Mouse (Mus musculus) limb, embryonic 12.5 days (tissue): ENCODE results near the gene Cytl1. TPM values are rescaled to one million over a fixed set of nuclear protein-coding genes. Genes with fewer than 3 reads are reported as not detected.
A peak's percentile ranks its signal among the peaks of the same experiment; 100 is the strongest.

Experiments
- ATAC-seq: fragments of 200-750 bp; cut with Nextera tagmentation; 2 replicates; pipeline ENCODE4 v1.8.0; 2017; ENCODE audit warnings: low read depth, moderate TSS enrichment; ENCODE audit not compliant: insufficient number of reproducible peaks, insufficient read depth, low FRiP score, low TSS enrichment
- H3K27ac ChIP-seq: fragments of 300-500 bp; sonication (generic); 2 replicates; pipeline ENCODE4 v1.5.1; 2016; ENCODE audit warnings: mild to moderate bottlenecking, moderate library complexity
- H3K27me3 ChIP-seq: fragments of 300-500 bp; sonication (generic); 2 replicates; pipeline ENCODE4 v1.6.1; 2016; ENCODE audit warnings: mild to moderate bottlenecking, moderate library complexity
- H3K36me3 ChIP-seq: fragments of 300-500 bp; sonication (generic); 2 replicates; pipeline ENCODE4 v1.6.1; 2016; ENCODE audit warnings: mild to moderate bottlenecking, moderate library complexity
- H3K4me1 ChIP-seq: fragments of 300-500 bp; sonication (generic); replicated peaks from 2 replicates; pipeline ENCODE4 v1.6.1; 2016
- H3K4me2 ChIP-seq: fragments of 300-500 bp; sonication (generic); 2 replicates; pipeline ENCODE4 v1.6.1; 2016; ENCODE audit warnings: mild to moderate bottlenecking, moderate library complexity
- H3K4me3 ChIP-seq: fragments of 300-500 bp; sonication (generic); replicated peaks from 2 replicates; pipeline ENCODE4 v1.5.1; 2016; ENCODE audit warnings: mild to moderate bottlenecking
- H3K9ac ChIP-seq: fragments of 300-500 bp; sonication (generic); replicated peaks from 2 replicates; pipeline ENCODE4 v1.6.1; 2016; ENCODE audit warnings: mild to moderate bottlenecking, moderate library complexity
- H3K9me3 ChIP-seq: fragments of 300-500 bp; sonication (generic); 2 replicates; pipeline ENCODE4 v1.6.1; 2016; ENCODE audit warnings: mild to moderate bottlenecking, moderate library complexity
- WGBS: fragments of 180-500 bp; shearing (Covaris S2); methylation state at CpG from one replicate; pipeline ENCODE4 v1.1.7; 2016; 5-methylcytosine and 5-hydroxymethylcytosine counted together
- polyA plus RNA-seq: library from polyadenylated mRNA; unstranded; fragments of >200 nt; fragmentation: Nextera tagmentation; extraction: Ambion mirVana; gene quantifications from 2 replicates; pipeline ENCODE4 v1.2.1, GENCODE M21; 2016

Cytl1 gene
- polyA plus RNA-seq, 1 experiment from 2014 or later: 7.9 TPM

DNA sequence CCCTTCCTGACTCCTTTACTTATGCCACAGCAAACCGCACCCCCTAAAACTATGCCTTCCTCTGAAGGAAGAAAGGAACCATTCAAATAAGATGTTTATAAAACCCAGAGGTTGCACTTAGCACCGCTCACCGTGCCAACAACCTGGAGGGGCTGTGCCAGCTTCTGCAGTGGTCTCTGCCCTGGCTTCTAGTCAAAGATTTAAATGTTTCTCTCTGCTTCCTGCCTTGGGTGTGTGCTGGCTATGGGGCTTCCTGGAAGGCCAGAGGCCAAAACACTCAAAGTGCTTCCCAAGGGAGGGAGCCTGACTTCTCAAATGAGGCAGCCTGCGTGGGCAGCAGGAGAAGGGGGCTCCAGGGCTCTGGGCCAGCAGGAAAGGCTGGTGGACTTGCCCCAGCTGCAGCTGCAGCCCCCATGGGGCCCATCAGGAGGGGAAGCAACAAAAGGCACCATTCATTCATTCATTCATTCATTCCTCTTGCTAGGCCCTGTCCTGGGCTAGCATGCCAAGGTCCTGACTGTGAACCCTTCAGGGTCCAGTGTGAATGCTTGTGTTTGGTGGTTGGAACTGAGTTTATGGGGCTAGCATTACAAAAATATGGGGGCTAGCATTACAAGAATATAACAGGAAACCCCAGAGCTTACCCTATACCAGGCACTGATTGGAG, 10.0 kb upstream of the Cytl1 start:
- no peak overlapping the region for H3K4me2 ChIP-seq

DNA sequence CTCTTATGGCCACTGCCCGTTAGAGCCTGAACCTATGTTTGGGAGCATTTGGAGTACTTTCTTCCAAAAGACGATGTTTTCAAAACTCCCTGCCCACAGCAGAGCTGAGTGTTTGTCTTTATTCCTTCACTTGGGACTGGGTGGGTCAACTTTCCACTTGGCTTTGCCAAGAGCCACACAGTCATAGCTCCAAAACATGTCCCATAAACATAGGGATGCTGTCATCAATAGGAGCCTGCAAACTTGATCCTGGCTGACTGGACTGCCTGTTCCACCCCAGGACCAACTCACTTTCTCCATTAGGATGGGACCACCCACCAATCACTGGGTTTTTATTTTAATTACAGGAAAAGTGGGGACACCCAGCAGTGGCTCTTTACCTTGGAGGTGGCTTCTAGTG, 4.5 kb upstream of the Cytl1 start:
- Histone ChIP-seq H3K4me1 (peaks cover 11% of the 10 kb centered on the region), H3K9me3 (no peaks in the 10 kb centered on the region), H3K36me3 (no peaks in the 10 kb centered on the region), H3K27ac (no peak overlapping the region), H3K9ac (no peak overlapping the region), H3K4me2 (no peak overlapping the region), H3K27me3 (peaks cover 11% of the 10 kb centered on the region; the same call in 1 of the 2 replicates), H3K4me3 (no peak overlapping the region)
- no peak for ATAC-seq
- 90% methylated on average over 2 of the region's 2 CpGs for WGBS

More for the DNA sequence above, 10.0 kb upstream of the Cytl1 start:
- Histone ChIP-seq H3K9ac (no peak overlapping the region), H3K27me3 (no peaks in the 10 kb centered on the region), H3K4me1 (peaks cover 30% of the 10 kb centered on the region), H3K36me3 (no peaks in the 10 kb centered on the region), H3K9me3 (no peaks in the 10 kb centered on the region; the same call in 1 of the 2 replicates), H3K27ac (peak overlapping the region; percentile 85), H3K4me3 (no peak overlapping the region)
- ATAC-seq: peak; percentile 45; the same call in 1 of the 2 replicates
- WGBS: 66% methylated on average over 4 of the region's 4 CpGs

DNA sequence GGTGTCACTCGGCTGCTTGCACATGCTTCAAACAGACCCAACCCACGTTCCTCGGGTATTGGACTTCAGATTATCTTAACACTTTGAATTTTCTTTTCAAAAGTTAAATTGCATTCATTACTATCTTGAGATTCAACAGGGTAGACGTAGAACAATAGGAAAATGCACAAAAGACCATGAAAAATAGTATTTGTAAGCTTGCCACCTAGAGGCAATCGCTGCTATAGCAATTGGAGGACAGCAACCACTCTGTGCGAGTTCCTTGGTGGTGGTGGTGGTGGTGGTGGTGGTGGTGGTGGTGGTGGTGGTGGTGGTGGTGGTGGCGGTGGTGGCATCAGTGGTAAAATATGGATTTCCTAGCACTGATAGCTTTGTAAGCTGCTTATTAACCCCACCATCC, 894 bp downstream of the Cytl1 start:
- no peak overlapping the region for H3K9ac ChIP-seq
- H3K9me3 ChIP-seq: no peaks in the 10 kb centered on the region
- peaks cover 15% of the 10 kb centered on the region for H3K4me1 ChIP-seq
- no peak overlapping the region for H3K4me2 ChIP-seq
- ATAC-seq: no peak
- H3K36me3 ChIP-seq: no peaks in the 10 kb centered on the region
- peaks cover 41% of the 10 kb centered on the region; the same call in 1 of the 2 replicates for H3K27me3 ChIP-seq
- no peak overlapping the region for H3K4me3 ChIP-seq
- H3K27ac ChIP-seq: no peak overlapping the region
- 68% methylated on average over 7 of the region's 7 CpGs for WGBS

DNA sequence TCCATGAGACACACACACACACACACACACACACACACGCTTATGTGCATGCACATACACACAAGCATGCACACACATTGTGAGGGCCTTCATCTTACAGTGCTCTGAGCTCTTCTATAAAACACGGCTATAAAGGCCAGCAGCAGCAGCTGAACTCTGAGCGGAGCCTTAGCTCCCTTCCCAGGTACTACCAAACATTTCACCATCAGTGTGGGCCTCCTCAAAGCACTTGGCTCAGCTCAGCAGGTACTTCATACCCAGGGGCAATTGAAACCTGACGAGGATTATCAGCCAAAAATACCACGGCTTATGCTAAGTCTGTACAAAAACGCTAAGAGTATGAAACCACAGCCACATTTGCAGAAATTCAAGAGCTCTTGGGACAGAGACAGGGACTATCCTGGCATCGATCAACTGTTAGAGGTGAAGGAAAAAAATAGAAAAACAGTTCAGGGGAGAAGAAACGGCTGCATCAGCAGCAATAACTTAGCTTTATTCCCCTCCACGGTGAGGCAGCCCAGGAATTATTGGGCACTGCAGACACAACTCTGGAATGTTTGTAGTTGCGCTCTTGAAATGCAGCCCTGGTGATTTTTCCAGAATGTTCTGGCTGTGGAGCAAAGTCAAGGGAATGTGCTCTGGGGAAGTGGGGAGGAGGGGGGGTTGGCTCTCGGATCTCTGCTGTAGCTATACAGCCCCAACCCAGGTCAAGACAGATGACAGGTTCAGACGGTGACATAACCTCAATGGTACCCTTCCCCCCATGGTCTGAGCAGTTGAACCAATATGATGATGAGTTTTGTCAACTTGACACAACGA, 8.8 kb downstream of the Cytl1 start:
- Histone ChIP-seq H3K9ac (no peak overlapping the region), H3K27ac (no peak overlapping the region), H3K9me3 (peaks cover 8% of the 10 kb centered on the region; the same call in 1 of the 2 replicates), H3K4me1 (peaks cover 9% of the 10 kb centered on the region; the same call in 1 of the 2 replicates), H3K4me2 (no peak overlapping the region), H3K27me3 (peaks cover 30% of the 10 kb centered on the region; the same call in 1 of the 2 replicates), H3K36me3 (no peaks in the 10 kb centered on the region), H3K4me3 (no peak overlapping the region)
- 65% methylated on average over 13 of the region's 13 CpGs for WGBS
- ATAC-seq: no peak

DNA sequence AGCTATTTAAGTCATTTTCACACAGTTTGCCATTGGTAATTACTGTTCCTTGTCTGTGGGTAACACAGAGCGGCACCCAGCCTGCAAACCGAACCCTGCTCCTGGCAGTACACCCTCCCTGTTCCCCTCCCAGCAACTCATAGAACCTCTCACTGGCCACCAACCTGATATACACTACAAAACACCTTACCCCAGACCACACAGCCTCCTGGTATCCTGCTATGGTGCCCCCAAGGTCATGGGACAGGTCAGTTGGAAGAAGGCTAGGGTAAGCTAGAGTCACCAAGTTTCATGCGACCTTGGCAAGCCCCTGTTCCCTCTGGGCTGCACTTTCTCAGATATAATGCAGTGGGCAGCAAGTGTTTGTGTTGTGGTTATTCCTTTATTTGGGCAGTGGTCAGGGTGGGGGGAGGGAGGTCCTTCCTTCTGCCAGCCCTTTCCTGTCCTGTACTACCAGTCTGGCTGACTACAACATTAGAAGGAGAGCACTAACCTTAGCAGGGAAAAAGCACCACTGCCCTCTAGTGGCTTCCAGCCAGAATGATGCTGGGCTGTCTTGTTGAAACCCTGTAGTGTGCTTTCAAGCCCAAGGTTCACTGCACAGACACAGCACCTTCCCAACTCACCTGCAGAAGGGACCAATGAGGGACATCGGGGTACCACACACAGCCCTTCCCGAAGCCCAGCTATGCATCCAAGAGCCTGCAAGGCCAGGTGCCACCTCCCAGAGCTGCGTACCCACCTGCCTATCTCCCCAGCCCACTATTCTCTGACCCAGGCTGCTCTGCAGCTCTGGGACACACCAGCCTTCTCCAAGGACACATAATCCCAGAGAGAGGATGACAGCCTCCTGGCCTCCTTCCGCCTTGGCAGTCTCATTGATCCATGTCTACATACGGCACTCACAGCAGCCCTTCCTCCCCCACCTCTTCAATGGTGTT, 17.0 kb downstream of the Cytl1 start:
- 61% methylated on average over 8 of the region's 8 CpGs for WGBS
- no peak overlapping the region for H3K4me2 ChIP-seq
- no peak; the same call in 1 of the 2 replicates for ATAC-seq

DNA sequence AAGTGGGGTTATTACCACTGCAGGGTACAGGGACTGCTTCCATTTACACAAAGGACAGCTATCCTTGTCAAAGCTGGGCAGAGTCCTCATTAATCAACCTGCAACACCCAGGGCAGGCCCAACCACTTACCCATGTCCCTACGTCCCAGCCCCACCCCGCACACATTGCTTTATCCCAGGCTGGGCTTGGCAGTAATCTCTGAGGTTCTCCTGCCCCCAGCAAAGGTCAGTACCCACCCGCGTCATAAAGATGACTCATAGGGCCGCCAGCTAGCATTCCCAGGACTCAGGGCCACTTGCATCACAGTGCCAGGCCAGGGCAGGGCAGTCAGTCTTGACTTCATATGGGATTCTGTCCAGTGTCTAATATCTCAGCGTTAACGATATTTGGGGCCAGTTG, 18.0 kb downstream of the Cytl1 start:
- 70% methylated on average over 7 of the region's 7 CpGs for WGBS
- Histone ChIP-seq H3K36me3 (no peaks in the 10 kb centered on the region), H3K4me2 (no peak overlapping the region), H3K4me1 (peaks cover 15% of the 10 kb centered on the region), H3K4me3 (no peak overlapping the region), H3K27me3 (peaks cover 4% of the 10 kb centered on the region; the same call in 1 of the 2 replicates), H3K27ac (no peak overlapping the region), H3K9me3 (no peaks in the 10 kb centered on the region), H3K9ac (no peak overlapping the region)
- ATAC-seq: no peak

More for the DNA sequence above, 17.0 kb downstream of the Cytl1 start:
- no peaks in the 10 kb centered on the region for H3K36me3 ChIP-seq
- H3K4me1 ChIP-seq: peaks cover 15% of the 10 kb centered on the region
- no peak overlapping the region for H3K4me3 ChIP-seq
- peaks cover 4% of the 10 kb centered on the region; the same call in 1 of the 2 replicates for H3K27me3 ChIP-seq
- H3K9ac ChIP-seq: no peak overlapping the region
- H3K27ac ChIP-seq: no peak overlapping the region
- H3K9me3 ChIP-seq: no peaks in the 10 kb centered on the region

DNA sequence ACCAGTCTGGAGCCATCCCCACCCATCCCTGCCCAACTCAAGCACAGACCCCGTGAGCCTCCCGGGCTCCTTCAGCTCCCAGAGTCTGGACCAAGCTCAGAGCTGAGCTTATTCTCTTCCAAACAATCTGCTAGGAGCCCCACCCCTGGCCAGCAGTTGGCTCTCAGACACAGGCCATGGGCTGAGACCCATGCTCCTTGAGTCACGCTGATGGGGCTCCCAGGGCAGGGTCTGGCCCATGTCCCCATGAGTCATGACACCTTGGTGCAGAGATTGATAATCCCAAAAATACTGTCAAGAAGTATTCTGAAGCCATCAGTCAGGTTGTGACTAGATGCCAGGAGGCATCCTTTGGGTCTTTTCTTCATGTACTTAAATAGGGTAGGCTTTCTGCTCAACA, 26.7 kb downstream of the Cytl1 start:
- Histone ChIP-seq H3K36me3 (no peaks in the 10 kb centered on the region), H3K9ac (no peak overlapping the region), H3K27ac (no peak overlapping the region), H3K9me3 (peaks cover 5% of the 10 kb centered on the region; the same call in 1 of the 2 replicates), H3K4me1 (0 out of 2 replicates have a peak, but pooled peaks cover 3% of the 10 kb centered on the region), H3K4me3 (no peak overlapping the region), H3K27me3 (no peaks in the 10 kb centered on the region; the same call in 1 of the 2 replicates), H3K4me2 (no peak overlapping the region)
- ATAC-seq: no peak
- 86% methylated on average over 3 of the region's 3 CpGs for WGBS

DNA sequence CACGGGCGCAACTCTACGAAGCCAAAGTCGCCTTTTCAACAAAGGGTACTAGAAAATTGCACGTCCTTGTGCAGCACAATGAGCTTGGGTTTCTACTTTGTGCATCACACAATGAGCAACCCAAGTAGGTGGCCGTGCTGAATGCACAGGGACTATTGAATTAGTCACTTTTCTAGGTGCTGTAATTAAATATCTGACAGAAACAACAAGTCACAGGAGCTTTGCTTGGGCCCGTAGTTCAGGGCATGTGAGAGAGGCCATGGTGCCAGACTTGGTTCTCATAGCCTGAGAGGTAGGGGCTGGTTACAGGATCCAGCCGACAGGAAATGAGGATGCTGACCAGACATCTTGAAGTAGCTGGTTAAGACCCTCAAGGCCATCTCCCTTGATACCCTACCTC, 30.5 kb downstream of the Cytl1 start:
- 78% methylated on average over 8 of the region's 8 CpGs for WGBS
- Histone ChIP-seq H3K9ac (no peak overlapping the region), H3K4me2 (no peak overlapping the region), H3K36me3 (no peaks in the 10 kb centered on the region), H3K9me3 (peaks cover 5% of the 10 kb centered on the region; the same call in 1 of the 2 replicates), H3K4me3 (no peak overlapping the region), H3K4me1 (peaks cover 9% of the 10 kb centered on the region; the same call in 1 of the 2 replicates), H3K27ac (no peak overlapping the region), H3K27me3 (no peaks in the 10 kb centered on the region)
- no peak for ATAC-seq

DNA sequence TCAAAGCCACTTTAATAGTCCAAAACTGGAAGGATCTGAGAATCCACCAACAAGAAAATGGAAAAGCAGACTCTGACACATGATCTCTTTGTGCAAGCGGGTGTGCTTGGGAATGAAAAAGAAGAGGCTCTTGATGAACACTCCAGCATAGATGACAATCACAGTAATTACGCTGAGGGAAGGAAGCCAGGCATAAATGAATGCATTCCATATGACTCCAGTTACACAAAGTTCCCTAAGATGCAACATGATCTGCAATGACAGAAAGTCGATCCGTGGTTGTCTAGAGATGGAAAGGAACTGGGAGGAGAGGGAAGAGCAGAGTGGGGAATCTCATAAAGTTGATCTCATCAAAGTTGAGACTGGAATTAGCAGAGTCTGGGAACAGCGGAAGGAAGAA, 31.9 kb downstream of the Cytl1 start:
- 78% methylated on average over 5 of the region's 5 CpGs for WGBS
- Histone ChIP-seq H3K9ac (no peak overlapping the region), H3K36me3 (no peaks in the 10 kb centered on the region), H3K4me3 (no peak overlapping the region), H3K4me2 (no peak overlapping the region), H3K9me3 (peaks cover 5% of the 10 kb centered on the region; the same call in 1 of the 2 replicates), H3K4me1 (peaks cover 9% of the 10 kb centered on the region; the same call in 1 of the 2 replicates), H3K27ac (no peak overlapping the region), H3K27me3 (no peaks in the 10 kb centered on the region)
- ATAC-seq: no peak

DNA sequence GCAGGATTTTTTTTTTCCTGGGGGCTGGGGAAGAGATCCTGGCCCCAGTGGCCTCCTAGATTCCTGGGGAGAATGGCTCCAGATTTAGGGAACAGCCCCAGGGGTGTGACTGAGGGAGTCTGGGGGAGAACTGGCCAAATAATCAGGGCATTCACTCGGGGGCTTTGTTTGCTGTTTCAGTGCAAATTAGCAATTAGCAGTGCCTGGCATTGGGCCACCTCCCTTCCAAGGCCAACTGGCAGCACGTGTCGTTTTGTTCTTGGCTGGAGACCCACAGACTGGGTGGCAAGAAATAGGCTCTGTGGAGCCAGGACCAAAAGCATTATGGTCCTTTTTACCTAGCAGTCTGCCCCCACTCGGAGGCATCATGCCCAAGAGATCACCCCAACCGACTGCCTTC, 33.7 kb downstream of the Cytl1 start:
- Histone ChIP-seq H3K36me3 (no peaks in the 10 kb centered on the region), H3K27me3 (no peaks in the 10 kb centered on the region), H3K9ac (0 out of 2 replicates have a peak overlapping the region, but pooled peaks have one; percentile 27), H3K4me2 (0 out of 2 replicates have a peak overlapping the region, but pooled peaks have one; percentile 0), H3K4me3 (no peak overlapping the region), H3K4me1 (peaks cover 9% of the 10 kb centered on the region; the same call in 1 of the 2 replicates), H3K27ac (peak overlapping the region; percentile 41), H3K9me3 (no peaks in the 10 kb centered on the region; the same call in 1 of the 2 replicates)
- 13% methylated on average over 5 of the region's 5 CpGs for WGBS
- ATAC-seq: no peak
